Mouse (Mus musculus): ENCODE data around the gene Usp6nl. TPM values are rescaled to one million over a fixed set of nuclear protein-coding genes. Genes with fewer than 3 reads are reported as not detected.
A peak's percentile ranks its signal among the peaks of the same experiment; 100 is the strongest.

Usp6nl gene
- total and polyA plus RNA-seq, 3 experiments, result 8.9 to 67.1 (median 24.8) TPM

GRCm38 (mm10) chr2:6405059-6406033 is 82.9 kb downstream of the Usp6nl start:
- Histone ChIP-seq H3K36me3 (ENCODE audit: control insufficient read depth in 1 of 2, insufficient read depth in 2 of 2, low read length in 2 of 2) (peaks cover 0 to 7% of the 10 kb centered on the region in 2 experiments; a peak in 2 of 4 replicates), H3K4me3 (ENCODE audit: control insufficient read depth in 1 of 2, insufficient read depth in 1 of 2, low read depth in 2 of 2, low read length in 2 of 2) (no peak overlapping the region)
- DNase-seq (ENCODE audit: low read depth, low spot score), result peak; percentile 61

GRCm38 (mm10) chr2:6407711-6408110 is 85.2 kb downstream of the Usp6nl start:
- H3K9me3 ChIP-seq (replicated peaks; ENCODE audit: insufficient read depth, low read length), result no peaks in the 10 kb centered on the region
- H3K9ac ChIP-seq (ENCODE audit: control insufficient read depth, low read depth, low read length, poor library complexity, severe bottlenecking), result no peak overlapping the region
- H3K79me2 ChIP-seq (ENCODE audit: control insufficient read depth, insufficient read depth, low read length, poor library complexity), result no peaks in the 10 kb centered on the region; the same call in 1 of the 2 replicates
- H3K36me3 ChIP-seq (ENCODE audit: control insufficient read depth in 1 of 2, insufficient read depth in 2 of 2, low read length in 2 of 2), result peaks cover 0 to 14% of the 10 kb centered on the region in 2 experiments; a peak in 2 of 4 replicates
- H3K27ac ChIP-seq (ENCODE audit: control insufficient read depth, low read depth, low read length), result no peak overlapping the region
- no peaks in the 10 kb centered on the region for H3K4me1 ChIP-seq (ENCODE audit: control insufficient read depth in 1 of 2, insufficient read depth in 2 of 2, low read length in 2 of 2)
- H3K4me3 ChIP-seq (ENCODE audit: control insufficient read depth in 1 of 2, insufficient read depth in 1 of 2, low read depth in 2 of 2, low read length in 2 of 2), result no peak overlapping the region
- no peak for TF ChIP-seq TBP (IDR thresholded peaks at IDR 0.05; ENCODE audit: low read depth, low read length)
- TF ChIP-seq MAZ (IDR thresholded peaks at IDR 0.05; ENCODE audit: low read depth, low read length), result no peak
- peak; percentile 41 for DNase-seq (ENCODE audit: low read depth, low spot score)
- H3K27me3 ChIP-seq (ENCODE audit: control insufficient read depth in 1 of 2, insufficient read depth in 2 of 2, low read length in 2 of 2), result no peaks in the 10 kb centered on the region

More at GRCm38 (mm10) chr2:6405059-6406033, 82.9 kb downstream of the Usp6nl start:
- Histone ChIP-seq H3K4me1 (ENCODE audit: control insufficient read depth in 1 of 2, insufficient read depth in 2 of 2, low read length in 2 of 2) (no peaks in the 10 kb centered on the region), H3K9ac (ENCODE audit: control insufficient read depth, low read depth, low read length, poor library complexity, severe bottlenecking) (no peak overlapping the region), H3K27ac (ENCODE audit: control insufficient read depth, low read depth, low read length) (no peak overlapping the region), H3K9me3 (replicated peaks; ENCODE audit: insufficient read depth, low read length) (no peaks in the 10 kb centered on the region), H3K79me2 (ENCODE audit: control insufficient read depth, insufficient read depth, low read length, poor library complexity) (no peaks in the 10 kb centered on the region; the same call in 1 of the 2 replicates), H3K27me3 (ENCODE audit: control insufficient read depth in 1 of 2, insufficient read depth in 2 of 2, low read length in 2 of 2) (no peaks in the 10 kb centered on the region)
- peak; percentile 90 for TF ChIP-seq ZC3H11A (IDR thresholded peaks at IDR 0.05; ENCODE audit: low read depth, low read length)
- TF ChIP-seq MAX (IDR thresholded peaks at IDR 0.05; ENCODE audit: low read length), result no peak
- peak; percentile 91 for TF ChIP-seq SMC3 (IDR thresholded peaks at IDR 0.05; ENCODE audit: low read depth, low read length)
- peak; percentile 57 to 80 (median 68) for TF ChIP-seq CTCF (IDR thresholded peaks at IDR 0.05 in 2 of 3, conservative IDR thresholded peaks at IDR 0.05 in 1 of 3; ENCODE audit: control insufficient read depth in 1 of 3, insufficient read depth in 1 of 3, low read depth in 2 of 3, low read length in 3 of 3, poor library complexity in 1 of 3, severe bottlenecking in 1 of 3)
- TF ChIP-seq RAD21 (IDR thresholded peaks at IDR 0.05; ENCODE audit: low read depth, low read length), result peak; percentile 87
- TF ChIP-seq ZNF384 (IDR thresholded peaks at IDR 0.05; ENCODE audit: low read depth, low read length), result no peak

GRCm38 (mm10) chr2:6412645-6413044 is 90.2 kb downstream of the Usp6nl start:
- H3K36me3 ChIP-seq (ENCODE audit: control insufficient read depth in 1 of 2, insufficient read depth in 2 of 2, low read length in 2 of 2), result peaks cover 0 to 21% of the 10 kb centered on the region in 2 experiments; a peak in 2 of 4 replicates
- DNase-seq (ENCODE audit: low read depth, low spot score), result no peak
- no peak for TF ChIP-seq POLR2AphosphoS2 (IDR thresholded peaks at IDR 0.05; ENCODE audit: low read length)
- TF ChIP-seq BHLHE40 (IDR thresholded peaks at IDR 0.05; ENCODE audit: borderline replicate concordance, low read depth, low read length), result no peak
- no peak for TF ChIP-seq ELF1 (IDR thresholded peaks at IDR 0.05; ENCODE audit: low read depth, low read length)
- no peak for TF ChIP-seq MYB (IDR thresholded peaks at IDR 0.05; ENCODE audit: low read depth, low read length)
- no peak for TF ChIP-seq POLR2AphosphoS5 (IDR thresholded peaks at IDR 0.05; ENCODE audit: borderline replicate concordance, low read depth, low read length)
- no peak for TF ChIP-seq UBTF (IDR thresholded peaks at IDR 0.05; ENCODE audit: borderline replicate concordance, insufficient read depth, low read depth, low read length)
- TF ChIP-seq MAFK (IDR thresholded peaks at IDR 0.05; ENCODE audit: borderline replicate concordance, low read depth, low read length), result no peak
- no peak for TF ChIP-seq HCFC1 (IDR thresholded peaks at IDR 0.05; ENCODE audit: low read depth, low read length)
- no peak for TF ChIP-seq ZMIZ1 (IDR thresholded peaks at IDR 0.05; ENCODE audit: low read depth, low read length)
- no peak for TF ChIP-seq TBP (IDR thresholded peaks at IDR 0.05; ENCODE audit: low read depth, low read length)
- TF ChIP-seq E2F4 (IDR thresholded peaks at IDR 0.05; ENCODE audit: borderline replicate concordance, low read depth, low read length), result no peak
- no peak for TF ChIP-seq EP300 (IDR thresholded peaks at IDR 0.05; ENCODE audit: low read depth in 1 of 2, low read length in 2 of 2)
- no peak for TF ChIP-seq MEF2A (IDR thresholded peaks at IDR 0.05; ENCODE audit: extremely low read depth, insufficient replicate concordance, low read depth, low read length, poor library complexity, severe bottlenecking)
- TF ChIP-seq USF1 (IDR thresholded peaks at IDR 0.05; ENCODE audit: low read depth, low read length), result no peak
- no peak for TF ChIP-seq GABPA (IDR thresholded peaks at IDR 0.05; ENCODE audit: low read depth, low read length)
- no peak for TF ChIP-seq NRF1 (IDR thresholded peaks at IDR 0.05; ENCODE audit: insufficient read depth, low read depth, low read length, poor library complexity, severe bottlenecking)
- no peak overlapping the region for H3K9ac ChIP-seq (ENCODE audit: control insufficient read depth, low read depth, low read length, poor library complexity, severe bottlenecking)
- no peak overlapping the region for H3K27ac ChIP-seq (ENCODE audit: control insufficient read depth, low read depth, low read length)
- no peaks in the 10 kb centered on the region for H3K9me3 ChIP-seq (replicated peaks; ENCODE audit: insufficient read depth, low read length)
- H3K27me3 ChIP-seq (ENCODE audit: control insufficient read depth in 1 of 2, insufficient read depth in 2 of 2, low read length in 2 of 2), result no peaks in the 10 kb centered on the region
- no peak overlapping the region for H3K4me3 ChIP-seq (ENCODE audit: control insufficient read depth in 1 of 2, insufficient read depth in 1 of 2, low read depth in 2 of 2, low read length in 2 of 2)
- H3K79me2 ChIP-seq (ENCODE audit: control insufficient read depth, insufficient read depth, low read length, poor library complexity), result no peaks in the 10 kb centered on the region
- H3K4me1 ChIP-seq (ENCODE audit: control insufficient read depth in 1 of 2, insufficient read depth in 2 of 2, low read length in 2 of 2), result no peaks in the 10 kb centered on the region
